Mouse (Mus musculus) kidney, postnatal 36 days (tissue): ENCODE measurements around the gene 4930404H24Rik.
"Not testable (repeated sequence)": the region's sequence is repeated elsewhere in the genome, so short reads cannot be mapped to it uniquely, and the experiment has no call there.

Experiments used
- DNase-seq, 2 experiments: peaks; one replicate each; pipeline ENCODE4 v3.0.0; 2021 to 2022; ENCODE audit warnings: mixed read lengths in 2 of 2

Gene 4930404H24Rik

DNA sequence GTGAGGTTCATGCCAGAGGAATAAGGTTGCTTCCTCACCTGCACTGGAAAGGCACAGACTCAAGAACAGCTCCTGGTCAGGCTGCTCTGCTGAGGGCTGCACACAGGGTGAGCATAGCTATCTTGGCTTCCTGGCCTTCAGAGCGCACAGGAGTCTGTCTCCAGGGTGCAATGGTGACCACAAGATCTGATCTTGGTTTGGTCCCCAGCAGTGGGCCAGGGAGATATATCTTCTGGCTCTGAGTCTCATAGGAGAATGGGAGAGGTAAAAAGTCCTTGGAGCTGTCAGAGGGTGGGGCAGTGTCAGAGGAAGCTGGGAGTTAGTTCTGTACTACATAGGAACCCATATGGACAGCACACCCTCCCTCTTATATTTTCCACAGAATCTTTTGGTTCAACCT is 13.1 kb upstream of the 4930404H24Rik start:
- no peak for DNase-seq

DNA sequence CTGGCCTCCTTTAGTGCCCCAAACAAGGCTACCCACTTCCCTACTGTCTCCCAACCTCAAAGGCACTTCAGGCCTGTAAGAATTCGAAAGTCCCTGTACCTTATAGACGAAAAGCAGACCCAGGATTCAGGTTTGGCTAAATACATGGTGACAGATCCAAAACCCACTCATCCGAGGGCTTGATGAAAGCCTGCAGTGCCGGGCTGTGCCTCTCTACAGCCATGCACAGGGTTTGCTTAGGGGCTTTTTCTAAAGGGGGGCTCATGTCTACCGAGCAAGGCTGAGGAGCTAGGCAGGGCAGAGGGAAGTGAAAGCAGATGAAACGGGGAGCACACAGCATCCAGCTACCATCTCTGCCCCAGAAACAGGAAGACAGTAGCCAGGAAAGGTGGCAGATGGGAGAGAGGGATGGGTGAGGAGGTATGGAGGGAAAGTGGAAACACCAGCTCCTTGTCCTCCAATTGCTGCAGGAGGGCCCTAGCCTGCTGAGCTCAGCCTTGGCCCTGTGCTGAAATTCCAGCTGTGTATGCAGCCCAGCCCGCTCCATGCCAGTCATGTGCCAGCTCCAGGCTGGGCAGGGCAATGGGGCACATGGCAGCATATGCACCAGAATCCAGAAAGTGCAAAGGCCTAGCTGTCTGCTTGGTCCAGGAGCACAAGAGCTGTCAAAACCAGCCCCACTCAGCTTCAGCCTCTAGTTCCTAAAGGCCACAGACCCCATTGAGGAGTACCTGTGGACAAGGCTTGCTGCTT is 11.3 kb upstream of the 4930404H24Rik start:
- DNase-seq: peak; percentile 78 to 79

DNA sequence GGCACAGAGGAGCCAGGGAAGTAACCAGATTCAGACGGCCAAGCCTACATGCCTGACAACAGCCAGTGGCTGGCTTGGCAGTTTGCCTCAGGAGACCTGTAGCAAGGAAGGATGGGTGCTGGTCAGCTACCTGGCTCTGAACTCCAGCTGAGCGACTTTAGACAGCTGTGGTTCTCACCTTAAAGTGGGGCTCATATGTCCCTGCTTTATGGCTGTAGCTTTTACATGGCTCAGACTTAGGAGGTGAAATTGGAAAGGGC is 10.8 kb upstream of the 4930404H24Rik start:
- DNase-seq: peak; percentile 59 to 74

DNA sequence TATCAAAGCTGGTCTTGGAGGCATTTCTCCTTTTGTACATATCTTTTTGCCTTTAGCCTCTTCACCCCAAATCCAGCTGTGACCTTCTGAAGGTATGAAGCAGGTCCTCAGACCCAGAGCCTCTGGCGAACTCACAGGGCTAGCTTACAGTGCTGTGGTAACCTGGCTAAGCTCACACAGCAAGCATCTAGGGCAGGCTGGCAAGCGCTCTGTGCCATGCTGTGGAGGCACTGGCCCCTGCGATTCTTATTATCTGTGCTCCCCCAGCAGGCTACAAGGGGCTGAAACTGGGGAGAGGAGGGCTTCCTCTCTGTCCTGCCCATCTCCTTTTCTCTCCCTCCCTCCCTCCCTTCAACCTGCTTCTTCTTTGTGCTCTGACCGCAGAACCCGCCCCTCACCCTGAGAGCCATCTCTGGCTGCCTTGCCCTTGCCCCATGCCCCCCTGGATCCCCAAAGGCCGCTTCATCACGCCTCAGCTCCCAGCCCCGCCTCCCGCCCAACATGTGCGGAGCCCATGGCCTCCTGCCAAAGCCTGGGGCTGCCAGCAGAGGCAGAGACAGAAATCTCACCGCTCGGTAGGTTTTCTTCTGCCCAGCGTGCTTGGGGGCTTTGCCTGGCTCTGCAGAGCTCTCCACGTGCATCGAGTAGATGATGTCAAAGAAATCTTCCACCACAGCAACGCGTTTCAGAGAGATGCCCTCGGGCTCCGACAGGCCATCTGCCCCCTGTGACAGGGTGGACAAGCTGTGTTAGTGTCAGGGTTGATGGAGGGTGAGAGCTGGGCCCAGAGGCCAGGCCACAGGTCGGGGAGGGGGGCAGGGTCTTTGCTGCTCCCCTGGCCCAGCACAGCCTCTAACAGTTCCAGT is 9.2 kb upstream of the 4930404H24Rik start:
- DNase-seq: peak; percentile 77 to 89

DNA sequence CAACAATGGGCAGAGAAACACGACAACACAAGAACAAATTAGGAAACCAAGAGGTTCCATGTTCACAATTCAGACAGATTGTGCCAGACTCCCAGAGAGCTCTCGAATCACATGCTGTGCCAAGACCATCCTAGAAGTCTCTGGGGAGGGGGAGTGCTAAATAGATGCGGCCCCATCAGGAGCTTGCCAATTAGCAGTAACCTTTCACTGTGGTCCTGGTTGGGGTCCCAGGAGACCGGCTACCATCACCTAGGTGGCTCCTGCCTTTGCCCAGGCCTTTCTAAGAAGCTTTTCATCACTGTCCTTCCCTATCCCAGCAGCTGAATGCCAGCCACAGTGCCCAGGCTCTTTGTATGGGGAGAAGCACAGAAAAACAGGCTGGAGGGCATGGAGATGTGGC is 8.5 kb upstream of the 4930404H24Rik start:
- DNase-seq: no peak

DNA sequence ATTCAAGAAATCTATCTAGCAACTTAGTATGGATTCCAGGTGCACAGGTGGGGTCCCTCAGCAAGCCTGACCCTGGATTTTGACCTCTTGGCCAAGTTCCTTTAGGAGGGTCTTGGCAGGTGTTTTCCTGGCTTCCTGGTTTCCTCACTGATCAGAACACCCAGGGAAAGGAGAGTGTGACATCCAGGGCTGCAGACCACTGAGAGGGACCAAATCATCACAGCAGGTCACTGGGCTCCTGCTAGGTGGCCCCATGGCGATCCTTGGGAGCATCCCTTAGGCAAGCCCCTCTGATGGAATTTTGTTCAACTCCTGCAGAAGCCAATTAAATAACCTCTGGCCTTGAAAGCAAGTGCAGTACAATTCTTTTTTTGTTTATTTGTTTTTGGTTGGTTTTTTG is 2.5 kb upstream of the 4930404H24Rik start:
- DNase-seq: no peak

DNA sequence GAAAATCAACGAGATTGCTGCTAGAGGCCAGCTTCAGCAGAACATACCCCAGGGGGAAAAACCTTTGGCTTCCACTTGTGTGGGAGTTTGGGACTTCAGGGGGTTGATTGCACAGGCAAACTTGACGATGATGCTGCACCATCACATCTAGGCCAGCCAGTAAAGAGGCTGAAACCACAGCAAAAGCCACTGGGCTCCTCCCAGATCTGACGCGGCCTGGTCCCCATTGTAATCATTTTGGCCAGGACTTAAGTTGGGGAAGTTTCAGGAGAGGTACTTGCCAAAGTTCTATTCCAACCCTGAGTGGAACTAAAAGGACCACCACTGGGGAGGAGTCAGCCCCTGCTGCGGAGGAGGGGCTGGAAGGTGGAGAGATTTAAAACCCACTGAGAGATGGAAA is 1.6 kb upstream of the 4930404H24Rik start:
- no peak for DNase-seq

DNA sequence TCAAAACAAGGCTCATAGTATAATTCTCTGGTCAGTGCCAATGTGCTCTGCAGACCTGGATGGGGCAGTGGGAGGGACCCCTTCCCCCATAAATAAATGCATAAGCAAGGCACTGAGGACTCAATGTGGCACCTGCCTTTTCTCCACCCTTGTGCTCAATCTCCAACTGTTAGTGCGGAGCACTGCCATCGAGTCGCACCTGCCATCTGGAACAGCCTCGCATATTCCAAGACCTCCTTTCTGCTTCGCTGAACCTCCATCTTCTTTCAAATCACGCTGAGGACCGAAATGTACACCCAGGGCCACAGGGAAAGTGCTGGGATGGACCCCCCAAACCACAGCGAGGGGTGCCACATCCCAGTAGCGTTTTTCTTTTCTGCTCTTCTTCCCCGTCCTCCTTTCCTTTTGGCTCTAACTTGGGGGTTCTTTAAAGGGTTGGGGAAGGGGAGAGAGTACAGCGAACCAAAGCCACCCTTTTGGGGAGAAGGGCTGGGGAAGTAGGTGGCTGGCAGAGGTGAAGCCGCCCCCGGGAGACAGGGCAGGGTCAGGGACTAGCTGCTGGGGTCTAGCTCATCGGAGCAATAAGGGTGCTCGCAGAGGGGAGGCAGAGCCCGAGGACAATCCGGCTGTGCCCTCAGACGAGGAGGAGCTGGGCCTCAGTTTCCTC is 945 bp upstream of the 4930404H24Rik start:
- no peak for DNase-seq

DNA sequence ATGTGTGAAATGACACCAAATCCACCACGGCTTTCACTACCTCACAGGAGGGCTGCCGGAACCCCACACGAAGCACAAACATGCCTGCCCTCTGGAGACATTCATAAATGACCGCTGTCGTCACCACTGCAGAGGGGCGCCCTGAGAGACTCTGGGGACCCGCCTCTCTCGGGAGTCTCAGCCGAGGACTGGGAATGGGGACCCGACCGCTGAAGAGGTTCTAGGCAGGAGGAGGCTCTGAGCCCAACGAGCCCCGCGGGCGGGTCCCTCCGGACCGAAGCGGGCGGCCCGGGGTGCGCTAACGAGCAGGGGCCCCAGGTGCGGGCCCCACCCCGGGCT is 442 bp upstream of the 4930404H24Rik start:
- DNase-seq: peak in 1 of 2 experiments; percentile 25

DNA sequence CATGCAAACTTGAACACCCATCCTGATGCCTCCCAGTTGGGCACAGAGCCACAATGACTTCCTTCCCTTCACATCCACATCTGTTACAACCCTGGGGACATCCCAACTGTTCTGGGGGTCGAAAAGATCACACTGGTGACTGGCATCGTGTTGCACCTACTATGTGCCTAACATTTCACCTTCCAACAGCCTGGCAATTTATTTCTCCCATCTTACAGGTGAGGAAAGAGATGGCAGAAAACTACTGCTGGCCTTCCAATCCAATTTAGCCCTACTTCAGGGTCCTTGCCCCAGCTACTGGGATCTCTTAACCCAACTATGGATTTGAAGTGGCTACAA is 772 bp downstream of the 4930404H24Rik start:
- DNase-seq: no peak

DNA sequence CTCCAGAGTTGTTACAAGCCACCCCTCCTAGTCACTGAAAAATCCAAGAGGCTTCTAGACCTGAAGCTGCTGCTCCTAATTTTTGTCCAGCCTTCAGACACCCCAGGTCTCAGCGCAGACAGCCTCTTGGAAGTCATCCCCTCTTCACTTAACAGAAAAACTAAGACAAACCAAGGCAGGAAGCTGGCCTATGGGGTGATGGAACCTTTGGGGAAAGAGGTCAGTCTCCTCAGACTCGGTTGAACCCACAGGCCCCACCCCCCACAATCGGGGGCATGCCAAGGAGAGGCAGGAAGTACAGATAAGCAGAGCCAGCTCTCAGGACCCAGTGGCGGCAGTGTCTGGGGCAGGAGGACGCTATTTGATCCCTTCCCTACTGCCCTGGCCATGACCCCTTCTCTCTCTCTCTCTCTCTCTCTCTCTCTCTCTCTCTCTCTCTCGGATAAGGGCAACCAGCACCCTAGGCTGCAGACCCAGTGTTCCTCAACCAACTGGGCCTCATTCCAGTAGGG is 1.2 kb downstream of the 4930404H24Rik start:
- DNase-seq: peak in 1 of 2 experiments; percentile 37

DNA sequence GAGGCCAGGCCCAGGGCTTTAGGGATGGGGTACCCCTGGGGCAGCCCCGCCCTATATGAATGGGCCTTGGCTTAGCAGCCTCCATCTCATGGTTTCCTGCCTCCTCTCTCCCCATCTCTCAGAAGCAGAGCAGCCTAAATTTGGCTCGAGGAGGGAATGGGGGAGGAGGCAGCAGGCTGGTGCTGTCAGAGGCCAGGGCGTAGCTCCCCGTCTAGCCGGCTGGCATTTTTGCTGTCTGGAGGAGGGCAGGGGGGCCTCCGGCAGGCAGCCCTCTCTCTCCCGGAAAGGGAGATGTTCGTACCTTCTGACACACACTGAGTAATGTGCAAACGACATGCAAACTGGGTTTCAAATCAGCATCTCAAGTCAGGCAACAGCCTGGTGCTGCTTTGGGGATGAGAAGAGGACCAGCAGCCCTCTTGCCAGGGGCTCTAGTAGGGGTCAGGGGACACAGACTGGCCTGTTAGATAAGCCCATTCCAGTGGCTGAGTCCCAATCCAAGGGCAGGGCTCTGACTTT is 1.8 kb downstream of the 4930404H24Rik start:
- DNase-seq: no peak

DNA sequence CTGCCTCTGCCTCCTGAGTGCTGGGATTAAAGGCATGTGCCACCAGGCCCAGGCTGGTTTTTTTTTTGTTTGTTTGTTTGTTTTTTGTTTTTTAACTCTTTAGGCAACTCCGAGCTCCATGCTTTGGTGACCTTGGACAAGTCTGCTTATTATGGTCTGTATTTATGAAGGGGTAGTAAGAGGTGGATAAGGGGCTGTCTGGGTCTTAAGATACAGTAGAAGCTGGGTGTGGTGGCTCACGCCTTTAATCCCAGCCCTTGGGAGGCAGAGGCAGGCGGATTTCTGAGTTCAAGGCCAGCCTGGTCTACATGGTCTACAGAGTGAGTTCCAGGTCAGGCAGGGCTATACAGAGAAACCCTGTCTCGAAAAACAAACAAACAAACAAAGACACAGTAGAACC is 2.8 kb downstream of the 4930404H24Rik start:
- DNase-seq: not testable (repeated sequence)

DNA sequence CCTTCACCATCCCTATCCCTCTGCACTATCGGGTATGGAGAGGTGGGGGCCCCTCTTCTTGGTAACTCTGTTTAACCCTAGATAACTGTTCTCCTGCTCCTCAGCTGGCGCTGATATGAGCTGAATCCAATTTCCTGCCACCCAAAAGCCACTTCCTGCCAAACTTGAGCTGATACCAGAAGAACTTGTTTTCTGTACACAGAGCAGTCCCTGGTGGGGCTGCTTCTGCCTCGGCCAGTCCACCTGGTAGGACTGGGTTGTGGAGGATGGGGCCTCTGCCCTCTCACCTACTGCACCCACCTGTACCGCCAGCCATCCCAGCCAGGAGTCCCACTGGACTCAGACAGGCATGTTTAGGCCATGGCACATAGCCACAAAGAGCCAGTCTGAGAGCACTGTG is 3.2 kb downstream of the 4930404H24Rik start:
- DNase-seq: no peak

DNA sequence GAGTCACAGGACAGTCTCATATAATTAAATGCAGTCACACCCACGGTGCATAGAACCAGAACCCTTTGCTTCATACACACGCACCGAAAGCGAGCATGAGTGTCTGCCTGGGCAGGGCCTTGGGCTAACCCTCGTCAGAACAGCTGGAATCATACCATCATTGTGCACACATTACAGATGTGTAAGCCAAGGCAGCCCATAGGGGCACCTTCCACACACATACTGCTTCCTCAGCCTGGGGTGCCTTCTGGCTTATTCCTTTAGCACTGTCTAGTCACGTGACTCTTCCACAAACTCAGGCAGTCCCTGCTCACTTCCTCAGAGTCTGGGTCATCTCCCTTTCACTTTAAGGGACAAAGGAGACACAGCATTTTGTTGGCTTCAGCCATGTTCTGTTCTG is 3.7 kb downstream of the 4930404H24Rik start:
- no peak for DNase-seq

DNA sequence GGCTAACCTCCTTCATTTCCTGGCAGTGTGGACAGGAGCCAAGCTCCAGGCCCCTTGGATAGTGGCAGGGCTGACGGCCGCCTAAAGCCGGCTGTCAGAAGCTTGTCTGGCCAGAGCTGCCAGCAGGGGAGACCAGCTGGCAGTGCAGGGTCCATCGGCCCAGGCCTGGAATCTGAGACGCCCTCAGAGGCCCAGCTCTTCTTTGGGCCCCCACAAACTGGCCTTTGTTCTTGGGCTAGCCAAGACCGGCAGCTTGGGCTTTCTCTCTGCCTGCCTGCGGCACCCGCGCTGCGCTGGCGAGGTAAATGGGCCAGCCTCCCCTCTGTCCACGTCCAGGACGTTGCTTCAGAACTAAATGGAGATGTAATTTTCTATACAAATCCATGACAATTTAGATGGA is 4.3 kb downstream of the 4930404H24Rik start:
- no peak for DNase-seq

DNA sequence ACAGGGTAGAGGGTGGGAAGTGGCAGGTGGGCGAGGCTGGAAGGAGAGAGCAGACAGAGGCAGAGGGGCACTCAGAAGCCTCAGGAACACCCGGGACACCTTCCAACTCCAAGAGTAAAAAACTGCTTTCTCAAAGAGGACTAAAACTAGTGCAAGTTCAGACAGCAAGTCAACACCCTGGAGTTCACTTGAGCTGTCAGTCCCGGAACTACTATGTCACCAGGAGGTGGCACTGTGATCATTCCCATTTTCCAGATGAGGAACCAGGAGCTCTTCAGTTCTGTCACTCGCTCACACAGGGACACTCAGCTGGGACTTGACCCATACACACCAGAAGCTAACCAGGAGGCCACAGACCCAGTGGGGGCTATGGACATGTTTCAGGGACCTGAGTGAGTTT is 6.6 kb downstream of the 4930404H24Rik start:
- DNase-seq: peak; percentile 47 to 68

DNA sequence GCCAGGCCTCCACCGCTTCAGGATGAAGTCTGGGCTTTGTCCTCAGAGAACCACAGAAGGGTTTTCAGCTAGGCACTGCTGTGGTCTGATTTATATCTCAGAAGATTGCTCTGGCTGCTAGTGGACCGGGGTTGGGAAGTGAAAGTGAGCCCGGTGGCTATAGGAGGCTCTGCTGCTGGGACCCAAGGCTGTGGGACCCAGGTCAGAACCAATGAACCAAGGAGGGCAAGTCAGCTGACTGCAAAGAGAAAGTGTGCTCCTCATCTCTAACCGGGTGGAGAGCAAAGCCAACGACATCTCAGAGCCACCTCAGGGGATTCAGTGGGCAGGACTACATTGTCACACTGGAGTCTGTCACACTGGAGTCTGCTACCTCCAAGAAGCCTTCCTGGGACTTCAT is 13.8 kb downstream of the 4930404H24Rik start:
- DNase-seq: no peak

DNA sequence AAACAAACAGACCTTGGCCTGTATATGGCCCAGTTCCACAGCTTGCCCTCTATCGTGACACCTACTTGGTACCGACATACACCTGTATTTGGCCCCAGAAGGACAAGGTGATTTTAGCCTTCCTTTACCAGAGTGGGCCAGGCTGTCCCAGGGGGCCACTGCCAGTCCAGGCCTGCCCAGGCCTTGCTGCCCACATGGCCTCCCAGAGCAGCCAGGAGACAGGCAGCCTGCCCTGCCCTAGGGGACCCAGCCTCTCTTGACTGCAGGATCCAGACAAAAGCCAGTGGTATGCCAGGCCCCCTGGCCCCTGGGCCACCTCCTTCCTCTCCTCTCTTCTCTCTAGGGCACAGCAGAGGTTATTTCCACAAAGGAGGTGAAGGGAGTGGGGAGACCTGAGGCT is 15.4 kb downstream of the 4930404H24Rik start:
- DNase-seq: no peak

DNA sequence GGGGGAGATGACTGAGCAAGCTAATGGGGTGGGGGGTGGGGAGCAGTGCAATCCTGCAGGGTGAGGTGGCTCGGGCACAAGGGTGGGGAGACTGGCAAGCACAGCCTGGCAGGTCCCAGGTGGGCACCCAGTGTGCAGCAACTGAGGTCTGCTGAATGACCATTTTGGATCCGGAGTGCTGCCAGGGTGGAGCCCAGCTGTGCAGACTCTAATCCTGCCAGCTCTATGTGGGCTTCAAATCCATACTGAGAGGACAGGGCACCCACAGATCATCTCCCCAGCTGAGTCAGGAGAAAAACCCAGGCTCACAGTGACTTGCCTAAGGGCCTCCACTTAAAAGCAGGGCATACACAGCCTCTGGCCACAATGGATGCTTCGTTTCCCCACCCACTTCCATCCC is 15.8 kb downstream of the 4930404H24Rik start:
- no peak for DNase-seq

DNA sequence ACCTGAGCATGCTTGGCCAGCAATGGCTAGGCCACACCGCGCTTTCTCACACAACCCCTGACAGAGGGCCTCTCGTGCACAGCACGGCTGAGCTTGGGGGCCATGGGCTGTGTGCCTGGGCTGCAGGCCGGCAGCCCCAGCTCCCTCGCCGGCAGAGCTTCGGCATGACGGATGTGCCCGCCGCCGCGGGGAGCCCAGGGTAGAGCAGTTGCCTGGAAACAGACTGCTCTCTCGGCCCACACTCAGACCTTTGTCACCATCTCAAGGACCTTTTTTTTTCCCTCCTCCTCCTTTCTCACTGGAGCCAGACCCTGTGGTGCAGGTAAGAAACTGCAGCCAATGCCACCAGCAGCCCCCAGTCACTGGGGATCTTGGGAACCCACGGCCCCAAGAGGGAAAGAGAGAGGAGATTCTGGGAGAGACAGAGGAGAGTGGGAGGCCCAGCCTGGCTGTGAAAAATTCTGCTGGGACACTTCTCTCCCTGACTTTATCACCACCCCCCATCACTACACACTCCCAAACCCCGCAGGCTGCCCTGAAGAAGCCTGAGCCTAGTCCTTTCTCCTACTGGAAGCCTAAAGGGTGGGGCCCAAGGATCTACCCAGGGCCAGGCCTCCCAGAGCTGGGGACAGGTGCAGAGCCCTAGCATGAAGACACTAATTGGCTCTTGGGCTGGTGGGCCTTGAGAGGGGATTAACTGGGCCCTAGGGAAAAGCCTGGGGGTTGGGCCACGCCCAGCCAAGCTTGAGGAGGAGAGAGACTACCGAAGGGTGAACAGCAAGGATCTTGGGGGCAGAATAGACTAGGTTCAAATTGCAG is 16.8 kb downstream of the 4930404H24Rik start:
- no peak for DNase-seq

DNA sequence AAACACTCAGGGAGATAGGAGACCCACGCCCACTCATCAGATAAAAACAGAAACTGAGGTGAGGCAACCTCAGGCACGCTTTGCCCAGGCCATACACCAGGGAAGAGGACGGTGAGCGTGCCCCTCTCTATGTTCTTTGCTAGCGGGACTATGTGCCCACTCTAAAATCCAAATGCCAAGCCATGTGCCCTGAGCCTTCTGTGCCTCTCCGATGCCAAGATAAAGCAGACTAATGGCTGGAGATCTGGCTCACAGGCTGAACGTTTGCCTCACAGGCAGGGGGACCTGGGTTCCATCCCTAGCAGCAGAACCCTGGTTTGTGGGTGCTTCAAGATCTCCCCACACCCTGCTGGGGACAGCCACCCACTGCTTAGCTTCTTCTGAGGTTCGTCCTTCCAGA is 17.5 kb downstream of the 4930404H24Rik start:
- DNase-seq: no peak

DNA sequence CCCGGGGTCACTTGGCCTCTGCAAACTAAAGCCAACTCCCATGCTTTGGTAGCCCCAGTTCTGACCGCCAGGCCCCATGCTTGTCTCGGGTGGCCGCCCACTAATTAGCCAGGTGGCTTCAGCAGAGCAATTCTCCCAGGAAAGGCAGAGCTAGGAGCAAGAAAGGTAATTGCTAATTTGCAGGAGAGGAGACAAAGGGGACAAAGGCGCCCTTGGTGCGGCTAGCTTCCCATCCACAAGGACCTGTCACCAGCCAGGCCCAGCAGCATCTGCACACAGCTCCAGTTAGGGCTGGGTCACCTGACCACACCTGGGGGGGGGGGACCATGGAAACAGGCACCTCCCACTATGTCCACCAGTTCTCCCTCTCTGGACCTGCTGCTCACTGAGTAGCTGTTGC is 19.0 kb downstream of the 4930404H24Rik start:
- no peak for DNase-seq
